Mouse (Mus musculus): ENCODE results near the gene Adgre4. TPM values are rescaled to one million over a fixed set of nuclear protein-coding genes. Genes with fewer than 3 reads are reported as not detected.

The Adgre4 gene
- polyA plus RNA-seq, 2 experiments from 2014 or later, result 0.28 TPM; not detected in 1

Other genes with a start within 250 kb of the Adgre4 start
- gene Vmn2r118, start 124.8 kb upstream of the Adgre4 start, polyA plus RNA-seq (2017; shearing (Covaris generic)), result not detected
- 10 to 100 TPM; 20.4 to 24.8 TPM for gene Pot1b, start 37.4 kb upstream of the Adgre4 start, polyA plus RNA-seq (2017; shearing (Covaris generic))
- 10 to 100 TPM; 21.2 to 22.6 TPM for gene Zfp119a, start 128.9 kb downstream of the Adgre4 start, polyA plus RNA-seq (2017; shearing (Covaris generic))
- gene Zfp959, start 142.1 kb downstream of the Adgre4 start, polyA plus RNA-seq (2017; shearing (Covaris generic)), result 10 to 100 TPM; 29.3 to 31.1 TPM
- gene Zfp119b, start 199.5 kb downstream of the Adgre4 start, polyA plus RNA-seq (2017; shearing (Covaris generic)), result 10 to 100 TPM; 14.3 to 16.2 TPM
- 10 to 100 TPM; 48.6 to 79.8 TPM for gene Ebi3, start 202.7 kb downstream of the Adgre4 start, polyA plus RNA-seq (2017; shearing (Covaris generic))
- gene Yju2, start 209.1 kb downstream of the Adgre4 start, polyA plus RNA-seq (2017; shearing (Covaris generic)), result 10 to 100 TPM; 28.2 to 43.3 TPM
- gene Shd, start 220.5 kb downstream of the Adgre4 start, polyA plus RNA-seq (2017; shearing (Covaris generic)), result not detected
- under 1 TPM in 1 of 2 experiments, not detected in 1; 0.47 TPM for gene Fsd1, start 236.5 kb downstream of the Adgre4 start, polyA plus RNA-seq (2017; shearing (Covaris generic))